Mouse (Mus musculus) MEL (cell line): ENCODE measurements around the gene Tmem151b. TPM values are rescaled to one million over a fixed set of nuclear protein-coding genes. Genes with fewer than 3 reads are reported as not detected.

Experiments
- DNase-seq: peaks from one replicate; pipeline ENCODE4 v3.0.0; 2011; ENCODE audit warnings: low read depth, low spot score
- H3K27ac ChIP-seq: 2 replicates; pipeline ENCODE4 v1.5.1; 2012; ENCODE audit warnings: low read depth, mild to moderate bottlenecking, control low read depth, low read length, moderate library complexity; ENCODE audit not compliant: control insufficient read depth
- H3K27me3 ChIP-seq, 2 experiments: fragments of 150-350 bp in 1 of 2; sonication (generic) in 1 of 2; 2 replicates each; pipeline ENCODE4 v1.6.1; 2012; ENCODE audit warnings: low read length in 2 of 2, mild to moderate bottlenecking in 2 of 2, improper control_type of control experiment in 1 of 2, moderate library complexity in 1 of 2; ENCODE audit not compliant: insufficient read depth in 2 of 2, control insufficient read depth in 1 of 2
- H3K36me3 ChIP-seq, 2 experiments: 2 replicates each; pipeline ENCODE4 v1.6.1; 2012 to 2014; ENCODE audit warnings: low read length in 2 of 2, improper control_type of control experiment in 1 of 2, inconsistent platforms in 1 of 2, mild to moderate bottlenecking in 1 of 2; ENCODE audit not compliant: insufficient read depth in 2 of 2, control insufficient read depth in 1 of 2
- H3K4me1 ChIP-seq, 2 experiments: fragments of 150-350 bp in 1 of 2; sonication (generic) in 1 of 2; 2 replicates each; pipeline ENCODE4 v1.6.1; 2012; ENCODE audit warnings: low read length in 2 of 2, improper control_type of control experiment in 1 of 2, mild to moderate bottlenecking in 1 of 2; ENCODE audit not compliant: insufficient read depth in 2 of 2, control insufficient read depth in 1 of 2
- H3K4me3 ChIP-seq, 2 experiments: fragments of 150-350 bp in 1 of 2; sonication (generic) in 1 of 2; 2 replicates each; pipeline ENCODE4 v1.5.1; 2012; ENCODE audit warnings: low read depth in 2 of 2, low read length in 2 of 2, mild to moderate bottlenecking in 2 of 2, moderate library complexity in 2 of 2, control low read depth in 1 of 2, improper control_type of control experiment in 1 of 2; ENCODE audit not compliant: control insufficient read depth in 1 of 2, insufficient read depth in 1 of 2
- H3K79me2 ChIP-seq: 2 replicates; pipeline ENCODE4 v1.6.1; 2012; ENCODE audit warnings: mild to moderate bottlenecking, low read length, moderate library complexity; ENCODE audit not compliant: control insufficient read depth, poor library complexity, insufficient read depth
- H3K9ac ChIP-seq: 2 replicates; pipeline ENCODE4 v1.6.1; 2012; ENCODE audit warnings: low read depth, mild to moderate bottlenecking, control low read depth, low read length, moderate library complexity; ENCODE audit not compliant: control insufficient read depth, poor library complexity, severe bottlenecking
- H3K9me3 ChIP-seq: fragments of 150-350 bp; sonication (generic); replicated peaks from 2 replicates; pipeline ENCODE4 v1.6.1; 2012; ENCODE audit warnings: mild to moderate bottlenecking, low read length, improper control_type of control experiment, moderate library complexity; ENCODE audit not compliant: insufficient read depth
- BHLHE40 ChIP-seq: IDR thresholded peaks from 2 replicates; pipeline ENCODE4 v1.6.1; 2012; ENCODE audit warnings: low read depth, mild to moderate bottlenecking, inconsistent platforms, low read length, improper control_type of control experiment, borderline replicate concordance
- CHD1 ChIP-seq: IDR thresholded peaks from 2 replicates; pipeline ENCODE4 v1.6.1; 2012; ENCODE audit warnings: low read depth, mild to moderate bottlenecking, inconsistent platforms, low read length, improper control_type of control experiment
- CHD2 ChIP-seq: IDR thresholded peaks from 2 replicates; pipeline ENCODE4 v1.6.1; 2011; ENCODE audit warnings: low read length, improper control_type of control experiment
- CTCF ChIP-seq, 3 experiments: IDR thresholded peaks in 2 of 3; conservative IDR thresholded peaks in 1 of 3; 2 replicates each; pipeline ENCODE4 v1.5.1; 2011 to 2012; ENCODE audit warnings: low read length in 3 of 3, low read depth in 2 of 3, mild to moderate bottlenecking in 2 of 3, improper control_type of control experiment in 1 of 3, inconsistent platforms in 1 of 3, mixed read lengths in 1 of 3, moderate library complexity in 1 of 3; ENCODE audit not compliant: control insufficient read depth in 1 of 3, insufficient read depth in 1 of 3, poor library complexity in 1 of 3, severe bottlenecking in 1 of 3
- EP300 ChIP-seq, 2 experiments: IDR thresholded peaks; 2 replicates each; pipeline ENCODE4 v1.6.1; 2011; ENCODE audit warnings: improper control_type of control experiment in 2 of 2, low read length in 2 of 2, low read depth in 1 of 2, mild to moderate bottlenecking in 1 of 2
- GABPA ChIP-seq: IDR thresholded peaks from 2 replicates; pipeline ENCODE4 v1.6.1; 2012; ENCODE audit warnings: low read depth, mild to moderate bottlenecking, inconsistent platforms, low read length, improper control_type of control experiment, moderate library complexity
- GATA1 ChIP-seq: IDR thresholded peaks from 2 replicates; pipeline ENCODE4 v1.6.1; 2011; ENCODE audit warnings: low read depth, low read length, improper control_type of control experiment
- HCFC1 ChIP-seq: IDR thresholded peaks from 2 replicates; pipeline ENCODE4 v1.6.1; 2012; ENCODE audit warnings: low read depth, mild to moderate bottlenecking, inconsistent platforms, low read length, improper control_type of control experiment, moderate library complexity
- KAT2A ChIP-seq: conservative IDR thresholded peaks from 2 replicates; pipeline ENCODE4 v1.6.1; 2012; ENCODE audit warnings: low read depth, low read length, improper control_type of control experiment, inconsistent platforms
- MAX ChIP-seq: IDR thresholded peaks from 2 replicates; pipeline ENCODE4 v1.6.1; 2011; ENCODE audit warnings: low read length, improper control_type of control experiment
- MXI1 ChIP-seq: IDR thresholded peaks from 2 replicates; pipeline ENCODE4 v1.6.1; 2011; ENCODE audit warnings: mild to moderate bottlenecking, low read depth, low read length, improper control_type of control experiment
- MYB ChIP-seq: IDR thresholded peaks from 2 replicates; pipeline ENCODE4 v1.6.1; 2011; ENCODE audit warnings: mild to moderate bottlenecking, low read depth, low read length, improper control_type of control experiment
- MYC ChIP-seq: IDR thresholded peaks from 2 replicates; pipeline ENCODE4 v1.6.1; 2011; ENCODE audit warnings: low read depth, mild to moderate bottlenecking, low read length, improper control_type of control experiment, moderate library complexity
- POLR2A ChIP-seq, 2 experiments: IDR thresholded peaks; 2 replicates each; pipeline ENCODE4 v1.6.1; 2011 to 2012; ENCODE audit warnings: low read length in 2 of 2, mild to moderate bottlenecking in 2 of 2, control low read depth in 1 of 2, improper control_type of control experiment in 1 of 2, low read depth in 1 of 2, moderate library complexity in 1 of 2; ENCODE audit not compliant: control insufficient read depth in 1 of 2, insufficient read depth in 1 of 2, poor library complexity in 1 of 2
- TBP ChIP-seq: IDR thresholded peaks from 2 replicates; pipeline ENCODE4 v1.8.0; 2011; ENCODE audit warnings: low read depth, low read length, improper control_type of control experiment
- TCF12 ChIP-seq: IDR thresholded peaks from 2 replicates; pipeline ENCODE4 v1.6.1; 2014; ENCODE audit warnings: low read depth, mild to moderate bottlenecking, inconsistent platforms, low read length, improper control_type of control experiment, moderate library complexity
- UBTF ChIP-seq: IDR thresholded peaks from 2 replicates; pipeline ENCODE4 v1.6.1; 2012; ENCODE audit warnings: low read depth, mild to moderate bottlenecking, inconsistent platforms, low read length, improper control_type of control experiment, moderate library complexity, borderline replicate concordance; ENCODE audit not compliant: insufficient read depth
- USF1 ChIP-seq: IDR thresholded peaks from 2 replicates; pipeline ENCODE4 v1.6.1; 2014; ENCODE audit warnings: low read depth, mild to moderate bottlenecking, inconsistent platforms, low read length, improper control_type of control experiment, moderate library complexity
- ZC3H11A ChIP-seq: IDR thresholded peaks from 2 replicates; pipeline ENCODE4 v1.6.1; 2012; ENCODE audit warnings: low read depth, mild to moderate bottlenecking, inconsistent platforms, low read length, improper control_type of control experiment
- ZKSCAN1 ChIP-seq: IDR thresholded peaks from 2 replicates; pipeline ENCODE4 v1.6.1; 2012; ENCODE audit warnings: low read depth, mild to moderate bottlenecking, inconsistent platforms, low read length, improper control_type of control experiment, moderate library complexity
- ZMIZ1 ChIP-seq: IDR thresholded peaks from 2 replicates; pipeline ENCODE4 v1.6.1; 2012; ENCODE audit warnings: low read depth, mild to moderate bottlenecking, inconsistent platforms, low read length, improper control_type of control experiment, moderate library complexity
- polyA plus RNA-seq, 2 experiments: library from polyadenylated mRNA; stranded (reverse) in 1 of 2; unstranded in 1 of 2; fragments of >175 nt in 1 of 2; fragments of >200 nt in 1 of 2; gene quantifications; 2 replicates each; pipeline versions ENCODE4 v1.2.1 to v1.2.4; 2012; ENCODE audit warnings: low replicate concordance in 2 of 2, low read depth in 1 of 2; ENCODE audit not compliant: insufficient read length in 2 of 2, insufficient read depth in 1 of 2, missing spikeins in 1 of 2
- total RNA-seq: library from RNA; depleted of rRNA; stranded (reverse); fragments of 300-350 nt; gene quantifications from 2 replicates; pipeline ENCODE4 v1.2.3, GENCODE M21; 2012; rRNA removed

Tmem151b gene
- total RNA-seq (0.15 and 0.33 TPM in 2 replicates), polyA plus RNA-seq (1 to 10 TPM in 1 of 2 experiments, not detected in 1; 1.1 TPM)

- Histone ChIP-seq H3K9ac (peak within 1 kb of the TSS; percentile 49), H3K4me3 (peak within 1 kb of the TSS; percentile 30 to 78), H3K9me3 (no peaks in the 10 kb centered on the region), H3K4me1 (peaks cover 0 to 19% of the 10 kb centered on the region in 2 experiments; a peak in 2 of 4 replicates), H3K27me3 (peaks cover 0 to 2% of the 10 kb centered on the region in 2 experiments; a peak in 3 of 4 replicates), H3K36me3 (peaks cover 0 to 4% of the 10 kb centered on the region in 2 experiments; a peak in 2 of 4 replicates), H3K27ac (no peak within 1 kb of the TSS), H3K79me2 (no peaks in the 10 kb centered on the region)
- DNase-seq, result peak; percentile 59
- TF ChIP-seq USF1 (no peak), UBTF (no peak), GATA1 (no peak), MYC (no peak), CTCF (IDR thresholded peaks at IDR 0.05 in 2 of 3, conservative IDR thresholded peaks at IDR 0.05 in 1 of 3; ENCODE audit: control insufficient read depth in 1 of 3, insufficient read depth in 1 of 3, low read depth in 2 of 3, low read length in 3 of 3, poor library complexity in 1 of 3, severe bottlenecking in 1 of 3) (no peak), KAT2A (no peak), CHD2 (no peak), TBP (no peak), TCF12 (no peak), MXI1 (no peak), MAX (no peak), BHLHE40 (no peak), ZKSCAN1 (no peak), GABPA (no peak), POLR2A (IDR thresholded peaks at IDR 0.05; ENCODE audit: control insufficient read depth in 1 of 2, insufficient read depth in 1 of 2, low read depth in 1 of 2, low read length in 2 of 2, poor library complexity in 1 of 2) (no peak), EP300 (IDR thresholded peaks at IDR 0.05; ENCODE audit: low read depth in 1 of 2, low read length in 2 of 2) (no peak), ZMIZ1 (no peak), ZC3H11A (no peak), MYB (no peak), CHD1 (no peak)
These were observed at the start of gene Tmem151b for GRCm38 (mm10) chr17:45549617-45550181. Tmem151b (minus strand) TSS chr17:45549677.

GRCm38 (mm10) chr17:45598891-45599290 lies 49.4 kb upstream of the Tmem151b start:
- TF ChIP-seq HCFC1, result no peak
- Histone ChIP-seq H3K9ac (no peak overlapping the region), H3K27me3 (no peaks in the 10 kb centered on the region), H3K79me2 (peaks cover 16% of the 10 kb centered on the region), H3K4me3 (no peak overlapping the region), H3K27ac (no peak overlapping the region; the same call in 1 of the 2 replicates), H3K9me3 (no peaks in the 10 kb centered on the region), H3K36me3 (peaks cover 0 to 26% of the 10 kb centered on the region in 2 experiments; a peak in 2 of 4 replicates), H3K4me1 (peaks cover 19 to 28% of the 10 kb centered on the region in 2 experiments)
- DNase-seq, result no peak
